Mouse (Mus musculus) heart, postnatal 0 days (tissue): Measurements from ENCODE around the gene Ciao2b. TPM values are rescaled to one million over a fixed set of nuclear protein-coding genes. Genes with fewer than 3 reads are reported as not detected.

Experiments
- ATAC-seq: fragments of 200-750 bp; cut with Nextera tagmentation; 2 replicates; pipeline ENCODE4 v1.8.0; 2017; ENCODE audit warnings: low read depth, moderate number of reproducible peaks, moderate library complexity; ENCODE audit not compliant: insufficient read depth
- DNase-seq: peaks from one replicate; pipeline ENCODE4 v3.0.0-alpha.2; 2016; ENCODE audit warnings: low spot score
- H3K27ac ChIP-seq: fragments of 300-500 bp; sonication (generic); 2 replicates; pipeline ENCODE4 v1.5.1; 2014; ENCODE audit warnings: low read depth, mild to moderate bottlenecking
- H3K27me3 ChIP-seq: fragments of 300-500 bp; sonication (generic); 2 replicates; pipeline ENCODE4 v1.6.1; 2014; ENCODE audit warnings: low read length, mixed read lengths; ENCODE audit not compliant: control insufficient read depth, insufficient read depth
- H3K36me3 ChIP-seq: fragments of 300-500 bp; sonication (generic); replicated peaks from 2 replicates; pipeline ENCODE4 v1.6.1; 2014; ENCODE audit warnings: low read length, mixed read lengths; ENCODE audit not compliant: control insufficient read depth, insufficient read depth
- H3K4me1 ChIP-seq: fragments of 300-500 bp; sonication (generic); 2 replicates; pipeline ENCODE4 v1.6.1; 2014; ENCODE audit warnings: antibody characterized with exemption; ENCODE audit not compliant: control insufficient read depth, insufficient read depth
- H3K4me2 ChIP-seq: fragments of 300-500 bp; sonication (generic); 2 replicates; pipeline ENCODE4 v1.6.1; 2014; ENCODE audit warnings: low read depth, mild to moderate bottlenecking, low read length, moderate library complexity
- H3K4me3 ChIP-seq: fragments of 300-500 bp; sonication (generic); 2 replicates; pipeline ENCODE4 v1.5.1; 2014; ENCODE audit warnings: low read depth, low read length
- H3K9ac ChIP-seq: fragments of 300-500 bp; sonication (generic); replicated peaks from 2 replicates; pipeline ENCODE4 v1.6.1; 2014; ENCODE audit warnings: low read depth, low read length, mixed read lengths
- H3K9me3 ChIP-seq: fragments of 300-500 bp; sonication (generic); replicated peaks from 2 replicates; pipeline ENCODE4 v1.6.1; 2016; ENCODE audit warnings: low read length; ENCODE audit not compliant: control insufficient read depth
- CTCF ChIP-seq: IDR thresholded peaks from 2 replicates; pipeline ENCODE4 v1.5.1; 2016; ENCODE audit warnings: antibody characterized with exemption, control low read depth, low read depth
- EP300 ChIP-seq: IDR thresholded peaks from 2 replicates; pipeline ENCODE4 v1.6.1; 2016; ENCODE audit warnings: antibody characterized with exemption, low read depth
- WGBS: fragments of 180-500 bp; shearing (Covaris S2); extraction: QIAGEN DNeasy Blood & Tissue Kit; methylation state at CpG from one replicate; pipeline ENCODE4 v1.1.7; 2014; 5-methylcytosine and 5-hydroxymethylcytosine counted together
- polyA plus RNA-seq: library from polyadenylated mRNA; unstranded; fragments of >200 nt; fragmentation: Nextera tagmentation; extraction: Ambion mirVana; gene quantifications from 2 replicates; pipeline ENCODE4 v1.2.1, GENCODE M21; 2015
- total RNA-seq: library from RNA; depleted of rRNA; stranded (reverse); fragments of >200 nt; gene quantifications from 2 replicates; pipeline ENCODE4 v1.2.3, GENCODE M21; 2014; ENCODE audit warnings: low replicate concordance

The Ciao2b gene
- total and polyA plus RNA-seq, 2 experiments from 2014 or later = 141 to 184 TPM

GRCm38 (mm10) chr8:104601386-104601785, 40.4 kb downstream of the Ciao2b start:
- Histone ChIP-seq H3K27me3 (no peaks in the 10 kb centered on the region), H3K4me1 (peaks cover 19% of the 10 kb centered on the region), H3K27ac (no peak overlapping the region), H3K36me3 (no peaks in the 10 kb centered on the region), H3K9me3 (no peaks in the 10 kb centered on the region), H3K4me3 (no peak overlapping the region), H3K4me2 (peak overlapping the region; percentile 57; the same call in 1 of the 2 replicates), H3K9ac (no peak overlapping the region)
- DNase-seq (no peak), ATAC-seq (no peak)
- WGBS = 33% methylated on average over 7 of the region's 7 CpGs
- TF ChIP-seq EP300 (no peak), CTCF (no peak)

GRCm38 (mm10) chr8:104598496-104598895, 43.3 kb downstream of the Ciao2b start:
- 38% methylated on average over 6 of the region's 6 CpGs for WGBS
- DNase-seq (no peak), ATAC-seq (no peak)

GRCm38 (mm10) chr8:104597656-104598055, 44.1 kb downstream of the Ciao2b start:
- TF ChIP-seq EP300 (no peak), CTCF (no peak)
- Histone ChIP-seq H3K36me3 (peaks cover 17% of the 10 kb centered on the region), H3K4me3 (no peak overlapping the region), H3K4me1 (no peaks in the 10 kb centered on the region; the same call in 1 of the 2 replicates), H3K9ac (no peak overlapping the region), H3K9me3 (no peaks in the 10 kb centered on the region), H3K27me3 (no peaks in the 10 kb centered on the region), H3K27ac (no peak overlapping the region), H3K4me2 (no peak overlapping the region)
- DNase-seq (no peak), ATAC-seq (no peak)
- WGBS = 73% methylated on average over 6 of the region's 6 CpGs

More at GRCm38 (mm10) chr8:104598496-104598895, 43.3 kb downstream of the Ciao2b start:
- Histone ChIP-seq H3K27me3 (no peaks in the 10 kb centered on the region), H3K36me3 (peaks cover 17% of the 10 kb centered on the region), H3K9me3 (no peaks in the 10 kb centered on the region), H3K9ac (no peak overlapping the region), H3K4me2 (no peak overlapping the region), H3K4me3 (no peak overlapping the region), H3K4me1 (peaks cover 2% of the 10 kb centered on the region), H3K27ac (no peak overlapping the region)
- TF ChIP-seq EP300 (no peak), CTCF (no peak)

- TF ChIP-seq CTCF (no peak), EP300 (no peak)
- no peaks in the 10 kb centered on the region for H3K9me3 ChIP-seq
- H3K27ac ChIP-seq = no peak overlapping the region
- peaks cover 17% of the 10 kb centered on the region for H3K36me3 ChIP-seq
- WGBS = 75% methylated on average over 21 of the region's 21 CpGs
- DNase-seq (no peak), ATAC-seq (no peak)
- no peak overlapping the region for H3K9ac ChIP-seq
- no peak overlapping the region for H3K4me2 ChIP-seq
- no peaks in the 10 kb centered on the region for H3K27me3 ChIP-seq
- H3K4me1 ChIP-seq = peaks cover 6% of the 10 kb centered on the region; the same call in 1 of the 2 replicates
- H3K4me3 ChIP-seq = no peak overlapping the region
These were observed 45.8 kb downstream of the Ciao2b start for GRCm38 (mm10) chr8:104595773-104596536.

GRCm38 (mm10) chr8:104594611-104595362, 47.0 kb downstream of the Ciao2b start:
- DNase-seq = no peak
- WGBS = 94% methylated on average over 19 of the region's 19 CpGs

More at GRCm38 (mm10) chr8:104594611-104595362, 47.0 kb downstream of the Ciao2b start:
- no peak overlapping the region for H3K27ac ChIP-seq
- H3K36me3 ChIP-seq = peaks cover 17% of the 10 kb centered on the region
- no peak overlapping the region for H3K4me2 ChIP-seq
- peaks cover 6% of the 10 kb centered on the region for H3K4me1 ChIP-seq
- no peak overlapping the region for H3K9ac ChIP-seq
- no peaks in the 10 kb centered on the region for H3K27me3 ChIP-seq
- ATAC-seq = no peak
- no peak overlapping the region for H3K4me3 ChIP-seq
- H3K9me3 ChIP-seq = no peaks in the 10 kb centered on the region
- TF ChIP-seq EP300 (no peak), CTCF (no peak)
